Mouse (Mus musculus) Patski (cell line): ENCODE measurements around the gene Nt5c1a. TPM values are rescaled to one million over a fixed set of nuclear protein-coding genes. Genes with fewer than 3 reads are reported as not detected.
"Not testable (repeated sequence)": the region's sequence is repeated elsewhere in the genome, so short reads cannot be mapped to it uniquely, and the experiment has no call there.

Experiments
- ATAC-seq: fragments of 100-300 bp; one replicate; pipeline ENCODE4 v1.8.0; 2021
- CTCF ChIA-PET: fragments of 350-600 bp; sonication (Branson Sonifier 250); formaldehyde crosslinking; loops from one replicate; lab custom pipeline; 2022; ENCODE audit warnings: inconsistent platforms; lab: Charles Lee
- POLR2A ChIA-PET: fragments of 350-600 bp; sonication (Branson Sonifier 250); formaldehyde crosslinking; loops from one replicate; lab custom pipeline; 2022; ENCODE audit warnings: antibody characterized with exemption, inconsistent platforms; lab: Charles Lee
- DNase-seq: peaks from one replicate; pipeline ENCODE4 v3.0.0-alpha.2; 2011; ENCODE audit warnings: low read depth, low spot score
- H3K27me3 ChIP-seq: fragments of 371-371 bp; one replicate; pipeline ENCODE4 v1.5.1; 2021
- CTCF ChIP-seq: fragments of 100-300 bp; IDR thresholded peaks from one replicate; pipeline ENCODE4 v1.5.1; 2021
- in situ Hi-C: fragments of 300-500 bp; cut with MboI; formaldehyde crosslinking; loops from 3 replicates; pipeline ENCODE4 v1.11.1; 2018; ENCODE audit warnings: low pct_unique_long_range_greater_than_20kb, mixed read lengths
- polyA plus RNA-seq: library from polyadenylated mRNA; unstranded; gene quantifications from one replicate; pipeline ENCODE4 v1.2.3, GENCODE M21; 2021

Nt5c1a gene
- not detected for polyA plus RNA-seq

GRCm38 (mm10) chr4:123201186-123202093, at the start of gene Nt5c1a:
Gene Nt5c1a (plus strand): TSS chr4:123201504.
- ChIA-PET CTCF (no interaction called here), POLR2A (no interaction called here)
- TF ChIP-seq CTCF: no peak
- H3K27me3 ChIP-seq: peaks cover 34% of the 10 kb centered on the region
- in situ Hi-C loops: no loop called here
- ATAC-seq: no peak
- no peak for DNase-seq

GRCm38 (mm10) chr4:123152003-123152402, 49.3 kb upstream of the Nt5c1a start:
- in situ Hi-C loops: no loop called here
- POLR2A ChIA-PET: no interaction called here
- H3K27me3 ChIP-seq: peaks cover 13% of the 10 kb centered on the region
- CTCF ChIA-PET: no interaction called here
- ATAC-seq (no peak), DNase-seq (no peak)
- peak; percentile 35 for TF ChIP-seq CTCF

- in situ Hi-C loops: no loop called here
- TF ChIP-seq CTCF: no peak
- ATAC-seq: no peak
These were observed 48.3 kb upstream of the Nt5c1a start for GRCm38 (mm10) chr4:123152976-123153375.

GRCm38 (mm10) chr4:123155004-123155403, 46.3 kb upstream of the Nt5c1a start:
- in situ Hi-C loops: loop anchor here (5.0 kb wide), 2 partner anchors 42 to 102 kb away; no protein-coding TSS in a partner anchor
- POLR2A ChIA-PET: no interaction called here
- CTCF ChIA-PET: interaction anchor here (1.0 kb wide), 1 partner anchor 9 kb away, joined by 4 read pairs; no protein-coding TSS in a partner anchor
- TF ChIP-seq CTCF: peak; percentile 52
- DNase-seq: peak; percentile 7
- ATAC-seq: no peak
- H3K27me3 ChIP-seq: peaks cover 7% of the 10 kb centered on the region

More at GRCm38 (mm10) chr4:123152976-123153375, 48.3 kb upstream of the Nt5c1a start:
- H3K27me3 ChIP-seq: peaks cover 13% of the 10 kb centered on the region
- ChIA-PET CTCF (no interaction called here), POLR2A (no interaction called here)
- DNase-seq: no peak

- ATAC-seq: no peak
- ChIA-PET POLR2A (no interaction called here), CTCF (interaction anchor here (1.0 kb wide), 1 partner anchor 9 kb away, joined by 4 read pairs; no protein-coding TSS in a partner anchor)
- no peak for TF ChIP-seq CTCF
- DNase-seq: no peak
- in situ Hi-C loops: loop anchor here (5.0 kb wide), 2 partner anchors 42 to 102 kb away; no protein-coding TSS in a partner anchor
- H3K27me3 ChIP-seq: peaks cover 4% of the 10 kb centered on the region
These were observed 45.9 kb upstream of the Nt5c1a start for GRCm38 (mm10) chr4:123155427-123155826.

- TF ChIP-seq CTCF: no peak
- H3K27me3 ChIP-seq: peaks cover 4% of the 10 kb centered on the region
- CTCF ChIA-PET: no interaction called here
- in situ Hi-C loops: loop anchor here (5.0 kb wide), 2 partner anchors 41 to 101 kb away; no protein-coding TSS in a partner anchor
- ATAC-seq (no peak), DNase-seq (no peak)
- POLR2A ChIA-PET: no interaction called here
These were observed 45.5 kb upstream of the Nt5c1a start for GRCm38 (mm10) chr4:123155840-123156239.

- TF ChIP-seq CTCF: no peak
- in situ Hi-C loops: no loop called here
- DNase-seq (no peak), ATAC-seq (no peak)
- ChIA-PET POLR2A (no interaction called here), CTCF (no interaction called here)
- H3K27me3 ChIP-seq: peaks cover 4% of the 10 kb centered on the region
These were observed 40.7 kb upstream of the Nt5c1a start for GRCm38 (mm10) chr4:123160571-123160970.

GRCm38 (mm10) chr4:123161251-123161650, 40.1 kb upstream of the Nt5c1a start:
- in situ Hi-C loops, H3K27me3 ChIP-seq, CTCF ChIA-PET, ATAC-seq, DNase-seq, POLR2A ChIA-PET: not testable (repeated sequence)

GRCm38 (mm10) chr4:123162305-123162917, 38.9 kb upstream of the Nt5c1a start:
- no peak for TF ChIP-seq CTCF

GRCm38 (mm10) chr4:123164157-123164556, 37.1 kb upstream of the Nt5c1a start:
- DNase-seq: no peak
- in situ Hi-C loops: no loop called here
- H3K27me3 ChIP-seq: peaks cover 4% of the 10 kb centered on the region
- ChIA-PET CTCF (no interaction called here), POLR2A (no interaction called here)
- no peak for ATAC-seq
- TF ChIP-seq CTCF: no peak

More at GRCm38 (mm10) chr4:123162305-123162917, 38.9 kb upstream of the Nt5c1a start:
- DNase-seq (no peak), ATAC-seq (no peak)
- H3K27me3 ChIP-seq: peaks cover 4% of the 10 kb centered on the region
- POLR2A ChIA-PET: no interaction called here
- CTCF ChIA-PET: no interaction called here
- in situ Hi-C loops: no loop called here

GRCm38 (mm10) chr4:123171811-123172210, 29.5 kb upstream of the Nt5c1a start:
- in situ Hi-C loops: no loop called here
- POLR2A ChIA-PET: interaction anchor here (0.6 kb wide), 1 partner anchor 320 kb away, joined by 8 read pairs; no protein-coding TSS in a partner anchor
- ATAC-seq: no peak

More at GRCm38 (mm10) chr4:123171811-123172210, 29.5 kb upstream of the Nt5c1a start:
- H3K27me3 ChIP-seq: peaks cover 33% of the 10 kb centered on the region
- peak; percentile 7 for TF ChIP-seq CTCF
- CTCF ChIA-PET: interaction anchor here (0.6 to 1.3 kb wide), 2 partner anchors 27 to 146 kb away, joined by 3 read pairs; no protein-coding TSS in a partner anchor
- DNase-seq: no peak
